Mouse (Mus musculus): ENCODE measurements around the gene Hist2h2aa2. TPM values are rescaled to one million over a fixed set of nuclear protein-coding genes. Genes with fewer than 3 reads are reported as not detected.

Gene Hist2h2aa2
- polyA plus RNA-seq, 1 experiment from 2014 or later, result 33.3 TPM

GRCm38 (mm10) chr3:96195616-96196313 is 44.3 kb downstream of the Hist2h2aa2 start:
- Histone ChIP-seq H3K4me1 (replicated peaks; ENCODE audit: control insufficient read depth, insufficient read depth, low read length) (peaks cover 11% of the 10 kb centered on the region), H3K27me3 (replicated peaks; ENCODE audit: control insufficient read depth, insufficient read depth, low read length) (no peaks in the 10 kb centered on the region), H3K9me3 (ENCODE audit: control insufficient read depth, low read length) (no peaks in the 10 kb centered on the region), H3K27ac (ENCODE audit: low read length) (no peak overlapping the region), H3K36me3 (ENCODE audit: control insufficient read depth, insufficient read depth) (peaks cover 6% of the 10 kb centered on the region; the same call in 1 of the 2 replicates), H3K4me2 (ENCODE audit: low read length) (no peak overlapping the region), H3K9ac (replicated peaks; ENCODE audit: low read depth, low read length) (no peak overlapping the region), H3K4me3 (replicated peaks; ENCODE audit: low read length) (no peak overlapping the region)
- 95% methylated on average over 11 of the region's 11 CpGs for WGBS
- no peak for ATAC-seq

- no peak overlapping the region for H3K4me3 ChIP-seq (replicated peaks; ENCODE audit: low read length)
- H3K9me3 ChIP-seq (ENCODE audit: control insufficient read depth, low read length), result no peaks in the 10 kb centered on the region
- H3K4me2 ChIP-seq (ENCODE audit: low read length), result no peak overlapping the region
- no peak overlapping the region for H3K27ac ChIP-seq (ENCODE audit: low read length)
- WGBS, result 91% methylated on average over 10 of the region's 10 CpGs
- no peak for ATAC-seq
- H3K27me3 ChIP-seq (replicated peaks; ENCODE audit: control insufficient read depth, insufficient read depth, low read length), result no peaks in the 10 kb centered on the region
- H3K9ac ChIP-seq (replicated peaks; ENCODE audit: low read depth, low read length), result no peak overlapping the region
- H3K4me1 ChIP-seq (replicated peaks; ENCODE audit: control insufficient read depth, insufficient read depth, low read length), result peaks cover 11% of the 10 kb centered on the region
- peaks cover 10% of the 10 kb centered on the region for H3K36me3 ChIP-seq (ENCODE audit: control insufficient read depth, insufficient read depth)
These were observed 45.1 kb downstream of the Hist2h2aa2 start for GRCm38 (mm10) chr3:96194966-96195365.

GRCm38 (mm10) chr3:96192977-96193376 is 47.1 kb downstream of the Hist2h2aa2 start:
- WGBS, result 68% methylated on average over 12 of the region's 12 CpGs
- no peaks in the 10 kb centered on the region for H3K9me3 ChIP-seq (ENCODE audit: control insufficient read depth, low read length)
- no peak overlapping the region for H3K9ac ChIP-seq (replicated peaks; ENCODE audit: low read depth, low read length)
- H3K4me2 ChIP-seq (ENCODE audit: low read length), result no peak overlapping the region
- no peak overlapping the region for H3K27ac ChIP-seq (ENCODE audit: low read length)
- no peaks in the 10 kb centered on the region for H3K27me3 ChIP-seq (replicated peaks; ENCODE audit: control insufficient read depth, insufficient read depth, low read length)
- no peak for ATAC-seq
- H3K4me3 ChIP-seq (replicated peaks; ENCODE audit: low read length), result no peak overlapping the region
- peaks cover 16% of the 10 kb centered on the region for H3K36me3 ChIP-seq (ENCODE audit: control insufficient read depth, insufficient read depth)
- H3K4me1 ChIP-seq (replicated peaks; ENCODE audit: control insufficient read depth, insufficient read depth, low read length), result peaks cover 9% of the 10 kb centered on the region

Small RNA genes lying within 50 kb of the gene (microRNA-seq; reads per million reads assigned to microRNA genes)
- gene Gm44492, result not detected
- not detected for gene Gm47311
- not detected for gene Gm47313

Other genes starting within 250 kb of the Hist2h2aa2 start
- gene Plekho1, start 244.3 kb downstream of the Hist2h2aa2 start, polyA plus RNA-seq (2015; fragmentation: Nextera tagmentation; extraction: Ambion mirVana), result 71.4 and 74.9 TPM in 2 replicates
- gene Vps45, start 181.8 kb downstream of the Hist2h2aa2 start, polyA plus RNA-seq (2015; fragmentation: Nextera tagmentation; extraction: Ambion mirVana), result 55.3 and 57.4 TPM in 2 replicates
- gene Otud7b, start 135.7 kb downstream of the Hist2h2aa2 start, polyA plus RNA-seq (2015; fragmentation: Nextera tagmentation; extraction: Ambion mirVana), result 8.8 and 9.3 TPM in 2 replicates
- gene Mtmr11, start 78.3 kb downstream of the Hist2h2aa2 start, polyA plus RNA-seq (2015; fragmentation: Nextera tagmentation; extraction: Ambion mirVana), result 7.8 and 11.5 TPM in 2 replicates
- gene Sf3b4, start 67.9 kb downstream of the Hist2h2aa2 start, polyA plus RNA-seq (2015; fragmentation: Nextera tagmentation; extraction: Ambion mirVana), result 155 and 157 TPM in 2 replicates
- gene Sv2a, start 59.1 kb downstream of the Hist2h2aa2 start, polyA plus RNA-seq (2015; fragmentation: Nextera tagmentation; extraction: Ambion mirVana), result 70.3 and 87.3 TPM in 2 replicates
- 64.1 and 64.3 TPM in 2 replicates for gene Bola1, start 20.6 kb downstream of the Hist2h2aa2 start, polyA plus RNA-seq (2015; fragmentation: Nextera tagmentation; extraction: Ambion mirVana)
- gene Hist2h2ab, start 20.4 kb downstream of the Hist2h2aa2 start, polyA plus RNA-seq (2015; fragmentation: Nextera tagmentation; extraction: Ambion mirVana), result not detected in 2 replicates
- gene Hist2h2ac, start 19.4 kb downstream of the Hist2h2aa2 start, polyA plus RNA-seq (2015; fragmentation: Nextera tagmentation; extraction: Ambion mirVana), result 2.1 and 3.3 TPM in 2 replicates
- 8.6 and 10.8 TPM in 2 replicates for gene Hist2h2be, start 19.2 kb downstream of the Hist2h2aa2 start, polyA plus RNA-seq (2015; fragmentation: Nextera tagmentation; extraction: Ambion mirVana)
- 2.4 and 3.4 TPM in 2 replicates for gene Hist2h3c2, start 1.1 kb downstream of the Hist2h2aa2 start, polyA plus RNA-seq (2015; fragmentation: Nextera tagmentation; extraction: Ambion mirVana)
- 20.6 and 26.5 TPM in 2 replicates for gene Hist2h2aa1, start 5.2 kb upstream of the Hist2h2aa2 start, polyA plus RNA-seq (2015; fragmentation: Nextera tagmentation; extraction: Ambion mirVana)
- 2.0 TPM in 1 of 2 replicates, not detected in the other for gene Hist2h3c1, start 6.4 kb upstream of the Hist2h2aa2 start, polyA plus RNA-seq (2015; fragmentation: Nextera tagmentation; extraction: Ambion mirVana)
- 8.4 and 8.9 TPM in 2 replicates for gene Hist2h4, start 23.0 kb upstream of the Hist2h2aa2 start, polyA plus RNA-seq (2015; fragmentation: Nextera tagmentation; extraction: Ambion mirVana)
- 23.1 and 24.7 TPM in 2 replicates for gene Hist2h3b, start 28.4 kb upstream of the Hist2h2aa2 start, polyA plus RNA-seq (2015; fragmentation: Nextera tagmentation; extraction: Ambion mirVana)
- 3.2 and 4.6 TPM in 2 replicates for gene Hist2h2bb, start 29.5 kb upstream of the Hist2h2aa2 start, polyA plus RNA-seq (2015; fragmentation: Nextera tagmentation; extraction: Ambion mirVana)
- gene Fcgr1, start 53.7 kb upstream of the Hist2h2aa2 start, polyA plus RNA-seq (2015; fragmentation: Nextera tagmentation; extraction: Ambion mirVana), result 0.92 and 0.99 TPM in 2 replicates
- not detected in 2 replicates for gene BC107364, start 212.0 kb upstream of the Hist2h2aa2 start, polyA plus RNA-seq (2015; fragmentation: Nextera tagmentation; extraction: Ambion mirVana)

Data from forebrain, embryonic 16.5 days (tissue).